8 mouse cellular contexts compared by ENCODE assay signal in the genomic region with DNA sequence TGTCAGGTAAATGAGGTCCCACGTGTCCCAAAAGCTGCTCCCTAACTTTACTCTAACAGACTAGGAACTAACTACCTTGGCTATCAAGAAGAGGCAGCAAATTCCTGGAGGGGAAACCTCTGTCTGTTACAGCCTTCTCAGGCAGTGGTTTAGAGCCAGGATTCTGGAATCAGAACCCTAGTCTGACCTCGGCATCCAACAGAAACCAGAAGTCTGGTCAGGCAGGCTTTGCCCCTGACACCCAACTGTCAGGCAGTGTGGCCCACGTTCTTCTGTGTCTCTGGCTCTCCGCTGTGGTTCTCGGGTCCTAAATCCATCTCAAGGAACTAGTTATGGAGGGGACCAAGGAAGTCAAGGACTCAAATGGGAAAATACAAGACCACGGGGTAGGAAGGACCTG. TPM values are rescaled to one million over a fixed set of nuclear protein-coding genes. Genes with fewer than 3 reads are reported as not detected.
DNase-seq lines count a peak whose midpoint lies in the region; ATAC-seq and TF ChIP-seq lines count a peak whose summit lies in the region.

A gene (minus strand): TSS at position 101 of the 400 bp plus-strand sequence.

- ATAC-seq in heart, embryonic 14.5 days (ENCODE audit: insufficient number of reproducible peaks, insufficient read depth, low FRiP score, low read depth), result no peak
- no peak for ATAC-seq in G1E (ENCODE audit: extremely low read depth, insufficient number of reproducible peaks, low FRiP score, poor library complexity, severe bottlenecking)
- no peak for ATAC-seq in hindbrain, embryonic 11.5 days (ENCODE audit: low FRiP score)
- ATAC-seq in liver, embryonic 14.5 days (ENCODE audit: insufficient read depth), result no peak

- peaks cover 48% of the 10 kb centered on the region for H3K36me3 ChIP-seq in heart, embryonic 14.5 days (ENCODE audit: control insufficient read depth, insufficient read depth, low read length)
- peaks cover 50% of the 10 kb centered on the region for H3K36me3 ChIP-seq in G1E (replicated peaks)
- peaks cover 13% of the 10 kb centered on the region; the same call in 1 of the 2 replicates for H3K36me3 ChIP-seq in hindbrain, embryonic 11.5 days (ENCODE audit: control insufficient read depth, insufficient read depth, low read length)
- peaks cover 9% of the 10 kb centered on the region; the same call in 1 of the 2 replicates for H3K36me3 ChIP-seq in liver, embryonic 14.5 days (replicated peaks; ENCODE audit: control insufficient read depth, insufficient read depth, low read depth)

- peak within 1 kb of the TSS; percentile 97 for H3K9ac ChIP-seq in heart, embryonic 14.5 days (ENCODE audit: low read length)
- peak within 1 kb of the TSS; percentile 92 for H3K9ac ChIP-seq in hindbrain, embryonic 11.5 days (ENCODE audit: low read depth, low read length)
- H3K9ac ChIP-seq in liver, embryonic 14.5 days (replicated peaks), result peak within 1 kb of the TSS; percentile 71

- intact Hi-C loops in heart, postnatal 36 days (cut with DNase I), result no loop called here

- WGBS in heart, embryonic 14.5 days, result 69% methylated on average over 6 of the region's 6 CpGs
- 84% methylated on average over 6 of the region's 6 CpGs for WGBS in hindbrain, embryonic 11.5 days
- WGBS in liver, embryonic 14.5 days (ENCODE audit: insufficient replicate concordance), result 63% methylated on average over 6 of the region's 6 CpGs

- no peak for DNase-seq in heart, postnatal 36 days
- DNase-seq in G1E (ENCODE audit: low spot score), result no peak
- no peak for DNase-seq in hindbrain, embryonic 11.5 days (ENCODE audit: low spot score)
- no peak for DNase-seq in liver, embryonic 14.5 days (ENCODE audit: low read depth in 3 of 3, low spot score in 3 of 3)
- no peak for DNase-seq in thymus, postnatal 25 days
- no peak for DNase-seq in embryo, embryonic 11 days
- no peak for DNase-seq in right cerebral cortex, postnatal 4 days

- no peak for TF ChIP-seq CTCF in G1E (IDR thresholded peaks at IDR 0.05; ENCODE audit: low read depth, low read length)
- TF ChIP-seq CTCF in liver, embryonic 14.5 days (IDR thresholded peaks at IDR 0.05; ENCODE audit: low read depth), result no peak

- peak within 1 kb of the TSS; percentile 81 for H3K4me2 ChIP-seq in heart, embryonic 14.5 days (ENCODE audit: low read length)
- peak within 1 kb of the TSS; percentile 71 for H3K4me2 ChIP-seq in hindbrain, embryonic 11.5 days (replicated peaks; ENCODE audit: low read depth, low read length)
- H3K4me2 ChIP-seq in liver, embryonic 14.5 days (ENCODE audit: low read depth), result peak within 1 kb of the TSS; percentile 75

- peak within 1 kb of the TSS; percentile 85 to 99 for H3K4me3 ChIP-seq in heart, embryonic 14.5 days (ENCODE audit: control insufficient read depth in 1 of 2, insufficient read depth in 1 of 2, low read depth in 1 of 2, low read length in 2 of 2)
- H3K4me3 ChIP-seq in G1E (ENCODE audit: low read depth, low read length), result peak within 1 kb of the TSS; percentile 85
- H3K4me3 ChIP-seq in hindbrain, embryonic 11.5 days (ENCODE audit: low read depth, low read length), result peak within 1 kb of the TSS; percentile 68
- peak within 1 kb of the TSS; percentile 60 to 71 for H3K4me3 ChIP-seq in liver, embryonic 14.5 days (ENCODE audit: insufficient read depth in 1 of 2, low read depth in 2 of 2, low read length in 2 of 2)

- H3K9me3 ChIP-seq in heart, embryonic 14.5 days (ENCODE audit: control insufficient read depth, low read length), result no peaks in the 10 kb centered on the region
- peaks cover 5% of the 10 kb centered on the region for H3K9me3 ChIP-seq in G1E (replicated peaks)
- no peaks in the 10 kb centered on the region for H3K9me3 ChIP-seq in hindbrain, embryonic 11.5 days (ENCODE audit: control insufficient read depth, low read length)
- no peaks in the 10 kb centered on the region for H3K9me3 ChIP-seq in liver, embryonic 14.5 days (ENCODE audit: control insufficient read depth, low read length)

- peak within 1 kb of the TSS; percentile 87 to 97 for H3K27ac ChIP-seq in heart, embryonic 14.5 days (replicated peaks in 1 of 2; ENCODE audit: control insufficient read depth in 1 of 2, insufficient read depth in 1 of 2, low read depth in 2 of 2, low read length in 2 of 2)
- peak within 1 kb of the TSS; percentile 61 for H3K27ac ChIP-seq in hindbrain, embryonic 11.5 days (ENCODE audit: low read depth, low read length)
- no peak within 1 kb of the TSS; the same call in 1 of the 2 replicates for H3K27ac ChIP-seq in liver, embryonic 14.5 days

- H3K4me1 ChIP-seq in heart, embryonic 14.5 days (ENCODE audit: control insufficient read depth in 2 of 2, insufficient read depth in 2 of 2, low read length in 2 of 2), result peaks cover 7 to 15% of the 10 kb centered on the region in 2 experiments
- H3K4me1 ChIP-seq in G1E (ENCODE audit: insufficient read depth, low read depth, low read length), result peaks cover 33% of the 10 kb centered on the region
- peaks cover 5% of the 10 kb centered on the region; the same call in 1 of the 2 replicates for H3K4me1 ChIP-seq in hindbrain, embryonic 11.5 days (replicated peaks; ENCODE audit: control insufficient read depth, insufficient read depth, low read length)
- peaks cover 3 to 7% of the 10 kb centered on the region in 2 experiments; a peak in 3 of 4 replicates for H3K4me1 ChIP-seq in liver, embryonic 14.5 days (replicated peaks; ENCODE audit: control insufficient read depth in 2 of 2, insufficient read depth in 2 of 2, low read length in 1 of 2)

- no peaks in the 10 kb centered on the region for H3K27me3 ChIP-seq in heart, embryonic 14.5 days (ENCODE audit: control insufficient read depth, insufficient read depth, low read length)
- no peaks in the 10 kb centered on the region for H3K27me3 ChIP-seq in G1E (ENCODE audit: insufficient read depth, low read length)
- no peaks in the 10 kb centered on the region for H3K27me3 ChIP-seq in hindbrain, embryonic 11.5 days (ENCODE audit: control insufficient read depth, insufficient read depth, low read length)
- no peaks in the 10 kb centered on the region for H3K27me3 ChIP-seq in liver, embryonic 14.5 days (ENCODE audit: control insufficient read depth, insufficient read depth, low read length)

- TF ChIP-seq EP300 in liver, embryonic 14.5 days (IDR thresholded peaks at IDR 0.05; ENCODE audit: low read depth), result no peak

RNA-seq across cellular contexts. Expression of the gene that starts here (rescaled TPM):
- 2.2 and 2.7 TPM in 2 replicates for polyA plus RNA-seq in heart, embryonic 14.5 days (2014; fragmentation: Nextera tagmentation; extraction: Ambion mirVana)
- 1 to 10 TPM; 4.6 to 5.1 TPM for total RNA-seq in heart, postnatal 36 days (2021)
- total RNA-seq in G1E (2014; fragmentation: Nextera tagmentation) (0.10 and 0.15 TPM in 2 replicates), G1E (2017) (0.33 and 0.41 TPM in 2 replicates)
- 0.01 TPM in 1 of 2 replicates, not detected in the other for polyA plus RNA-seq in G1E (2012)
- polyA plus RNA-seq in hindbrain, embryonic 11.5 days (2014; fragmentation: Nextera tagmentation; extraction: Ambion mirVana), result 1.1 and 1.3 TPM in 2 replicates
- polyA plus RNA-seq in liver, embryonic 14.5 days (2012; rRNA removed), result 0.06 and 0.10 TPM in 2 replicates
- polyA plus RNA-seq in liver, embryonic 14.5 days (2014; fragmentation: Nextera tagmentation; extraction: Ambion mirVana), result 0.10 and 0.18 TPM in 2 replicates
